Mouse (Mus musculus) MEL (cell line): Measurements from ENCODE around the gene Gm10912.

ENCODE experiments used
- CTCF ChIP-seq, 3 experiments: IDR thresholded peaks in 2 of 3; conservative IDR thresholded peaks in 1 of 3; 2 replicates each; pipeline ENCODE4 v1.5.1; 2011 to 2012; ENCODE audit warnings: low read length in 3 of 3, low read depth in 2 of 3, mild to moderate bottlenecking in 2 of 3, improper control_type of control experiment in 1 of 3, inconsistent platforms in 1 of 3, mixed read lengths in 1 of 3, moderate library complexity in 1 of 3; ENCODE audit not compliant: control insufficient read depth in 1 of 3, insufficient read depth in 1 of 3, poor library complexity in 1 of 3, severe bottlenecking in 1 of 3
- GATA1 ChIP-seq: IDR thresholded peaks from 2 replicates; pipeline ENCODE4 v1.6.1; 2011; ENCODE audit warnings: low read depth, low read length, improper control_type of control experiment
- POLR2A ChIP-seq, 2 experiments: IDR thresholded peaks; 2 replicates each; pipeline ENCODE4 v1.6.1; 2011 to 2012; ENCODE audit warnings: low read length in 2 of 2, mild to moderate bottlenecking in 2 of 2, control low read depth in 1 of 2, improper control_type of control experiment in 1 of 2, low read depth in 1 of 2, moderate library complexity in 1 of 2; ENCODE audit not compliant: control insufficient read depth in 1 of 2, insufficient read depth in 1 of 2, poor library complexity in 1 of 2

- TF ChIP-seq GATA1 (no peak), CTCF (IDR thresholded peaks at IDR 0.05 in 2 of 3, conservative IDR thresholded peaks at IDR 0.05 in 1 of 3; ENCODE audit: control insufficient read depth in 1 of 3, insufficient read depth in 1 of 3, low read depth in 2 of 3, low read length in 3 of 3, poor library complexity in 1 of 3, severe bottlenecking in 1 of 3) (no peak), POLR2A (IDR thresholded peaks at IDR 0.05; ENCODE audit: control insufficient read depth in 1 of 2, insufficient read depth in 1 of 2, low read depth in 1 of 2, low read length in 2 of 2, poor library complexity in 1 of 2) (no peak)
Measured at GRCm38 (mm10) chr2:104099231-104099585, 33.6 kb downstream of the Gm10912 start.
